19 mouse cellular contexts compared by ENCODE assay signal in genomic region chr10:69439449-69439848, GRCm38 (mm10). TPM values are rescaled to one million over a fixed set of nuclear protein-coding genes. Genes with fewer than 3 reads are reported as not detected.
DNase-seq lines count a peak whose midpoint lies in the region; ATAC-seq lines count a peak whose summit lies in the region.
"Had no signal": no experiment of that assay in that cellular context is flagged by ENCODE, and none has a peak within 500 bp of the region (broad histone marks: within the 10 kb centered on the region; RNA-seq: fewer than 3 reads in every experiment).

No protein-coding gene starts in this region.

- DNase-seq in frontal cortex, postnatal 25 days (ENCODE audit: low spot score in 2 of 2) = no peak
- peak; percentile 80 for DNase-seq in retina, adult 2 months (ENCODE audit: low read depth, low spot score)
- DNase-seq in retina, embryonic 14.5 days (ENCODE audit: low spot score) = no peak
- peak; percentile 23 for DNase-seq in telencephalon, adult 2 months (ENCODE audit: low read depth, low spot score)
- no peak for DNase-seq in heart, postnatal 14 days
- DNase-seq: adrenal gland, adult 8-10 months; adrenal gland, postnatal 25 days; cerebellum, adult 18-20 months; cerebellum, adult 9-10 months; cerebellum, postnatal 14 days; forebrain, postnatal 0 days; gastrocnemius, postnatal 10 days; gastrocnemius, postnatal 36 days; heart, postnatal 4 days had no signal

- ATAC-seq in frontal cortex, adult (ENCODE audit: low TSS enrichment) = peak; percentile 65; the same call in 1 of the 2 replicates
- ATAC-seq: activated CD4-positive, CD25-positive, alpha-beta regulatory T cell, adult 4 months; forebrain, embryonic 14.5 days; forebrain, postnatal 0 days; hindbrain, postnatal 0 days; inflammation-experienced regulatory T-cells, adult 6 months had no signal

- intact Hi-C loops in heart, postnatal 14 days (cut with DNase I) = no loop called here

RNA-seq across cellular contexts. Expression of gene Ank3, which starts 40.9 kb away (rescaled TPM):
- total RNA-seq in heart, postnatal 14 days (2021) = 10 to 100 TPM; 78.4 to 78.6 TPM

Comparison
In these comparisons a context has a peak if more than half of its experiments do, and no peak if none do; other contexts are left out.
1. DNase-seq: peak in retina, adult 2 months (single experiment) and telencephalon, adult 2 months (single experiment); none in frontal cortex, postnatal 25 days (0 of 2), retina, embryonic 14.5 days (single experiment) and heart, postnatal 14 days (0 of 2).